Mouse (Mus musculus): Measurements from ENCODE around the gene Lrrc17.

- TF ChIP-seq POLR2A (IDR thresholded peaks at IDR 0.05; ENCODE audit: insufficient read length, low read depth) (no peak), E2F4 (IDR thresholded peaks at IDR 0.05; ENCODE audit: insufficient read depth) (no peak), SRF (IDR thresholded peaks at IDR 0.05; ENCODE audit: control insufficient read depth, insufficient read length, low read depth) (no peak), MYOD1 (IDR thresholded peaks at IDR 0.05; ENCODE audit: control insufficient read depth in 1 of 3, insufficient read length in 2 of 3, low read depth in 2 of 3) (no peak), CEBPB (IDR thresholded peaks at IDR 0.05; ENCODE audit: insufficient read depth, poor library complexity, severe bottlenecking) (no peak), USF1 (IDR thresholded peaks at IDR 0.05; ENCODE audit: low read depth) (no peak), POLR2AphosphoS2 (IDR thresholded peaks at IDR 0.05; ENCODE audit: insufficient read length, low read depth) (no peak), MYOG (IDR thresholded peaks at IDR 0.05; ENCODE audit: control insufficient read depth in 1 of 3, insufficient read depth in 1 of 3, insufficient read length in 2 of 3, low read depth in 2 of 3) (no peak)
Measured at GRCm38 (mm10) chr5:21605936-21606335, 62.6 kb downstream of the Lrrc17 start.

Data from myocyte (in vitro differentiated cells).